ENCODE assay signal across 11 mouse cellular contexts in genomic region chr14:73303193-73303592, GRCm38 (mm10). TPM values are rescaled to one million over a fixed set of nuclear protein-coding genes. Genes with fewer than 3 reads are reported as not detected.
DNase-seq lines count a peak whose midpoint lies in the region; ATAC-seq and TF ChIP-seq lines count a peak whose summit lies in the region.
"Had no signal": no experiment of that assay in that cellular context is flagged by ENCODE, and none has a peak within 500 bp of the region (broad histone marks: within the 10 kb centered on the region; RNA-seq: fewer than 3 reads in every experiment).

No protein-coding gene starts in this region.

- dilution Hi-C loops in CH12.LX (cut with MboI; ENCODE audit: extremely low pct_ligation_motif_present, extremely low pct_unique_long_range_greater_than_20kb, low sequenced_read_pairs): no loop called here

- H3K27ac ChIP-seq in hindbrain, embryonic 14.5 days: no peak overlapping the region
- H3K27ac ChIP-seq in hindbrain, embryonic 16.5 days (ENCODE audit: low read depth, low read length): no peak overlapping the region
- H3K27ac ChIP-seq in CH12.LX (ENCODE audit: insufficient read depth, low read depth): no peak overlapping the region
- H3K27ac ChIP-seq in hindbrain, embryonic 10.5 days: no peak overlapping the region
- H3K27ac ChIP-seq: embryonic facial prominence, embryonic 13.5 days; limb, embryonic 13.5 days; stomach, embryonic 15.5 days had no signal

- no peaks in the 10 kb centered on the region; the same call in 1 of the 2 replicates for H3K79me2 ChIP-seq in CH12.LX (replicated peaks; ENCODE audit: control insufficient read depth, extremely low read depth, insufficient read depth, poor library complexity, severe bottlenecking)

- TF ChIP-seq RAD21 in CH12.LX (IDR thresholded peaks at IDR 0.05; ENCODE audit: low read depth, low read length): peak; percentile 94

- no peaks in the 10 kb centered on the region for H3K4me1 ChIP-seq in hindbrain, embryonic 14.5 days (replicated peaks; ENCODE audit: control insufficient read depth, insufficient read depth, low read length)
- H3K4me1 ChIP-seq in hindbrain, embryonic 16.5 days (ENCODE audit: control insufficient read depth, insufficient read depth, low read depth, low read length): no peaks in the 10 kb centered on the region
- H3K4me1 ChIP-seq in CH12.LX (ENCODE audit: control insufficient read depth in 1 of 2, insufficient read depth in 2 of 2): peaks cover 0 to 5% of the 10 kb centered on the region in 2 experiments; a peak in 1 of 4 replicates
- H3K4me1 ChIP-seq in hindbrain, embryonic 10.5 days (replicated peaks): no peaks in the 10 kb centered on the region
- H3K4me1 ChIP-seq: embryonic facial prominence, embryonic 13.5 days; limb, embryonic 13.5 days; stomach, embryonic 15.5 days had no signal

- TF ChIP-seq POLR2A in CH12.LX (IDR thresholded peaks at IDR 0.05; ENCODE audit: low read depth, low read length): no peak

- 49% methylated on average over 3 of the region's 3 CpGs for WGBS in hindbrain, embryonic 14.5 days
- 36% methylated on average over 3 of the region's 3 CpGs for WGBS in hindbrain, embryonic 16.5 days
- 51% methylated on average over 3 of the region's 3 CpGs for WGBS in hindbrain, embryonic 10.5 days

- H3K36me3 ChIP-seq in hindbrain, embryonic 14.5 days (replicated peaks; ENCODE audit: control insufficient read depth, insufficient read depth): no peaks in the 10 kb centered on the region
- H3K36me3 ChIP-seq in hindbrain, embryonic 16.5 days (ENCODE audit: control insufficient read depth, insufficient read depth, low read length): no peaks in the 10 kb centered on the region
- H3K36me3 ChIP-seq in CH12.LX (replicated peaks in 1 of 2; ENCODE audit: control insufficient read depth in 1 of 2, insufficient read depth in 1 of 2, low read length in 1 of 2): peaks cover 0 to 2% of the 10 kb centered on the region in 2 experiments
- no peaks in the 10 kb centered on the region for H3K36me3 ChIP-seq in hindbrain, embryonic 10.5 days
- H3K36me3 ChIP-seq: embryonic facial prominence, embryonic 13.5 days; limb, embryonic 13.5 days; stomach, embryonic 15.5 days had no signal

- no peak overlapping the region for H3K4me3 ChIP-seq in hindbrain, embryonic 14.5 days (replicated peaks; ENCODE audit: low read length)
- H3K4me3 ChIP-seq in hindbrain, embryonic 16.5 days (ENCODE audit: low read length): no peak overlapping the region
- no peak overlapping the region for H3K4me3 ChIP-seq in CH12.LX (replicated peaks in 1 of 3; ENCODE audit: low read depth in 2 of 3, low read length in 2 of 3, poor library complexity in 1 of 3)
- H3K4me3 ChIP-seq in hindbrain, embryonic 10.5 days: no peak overlapping the region
- H3K4me3 ChIP-seq: embryonic facial prominence, embryonic 13.5 days; limb, embryonic 13.5 days; stomach, embryonic 15.5 days had no signal

- no peaks in the 10 kb centered on the region for H3K27me3 ChIP-seq in hindbrain, embryonic 14.5 days (ENCODE audit: control insufficient read depth, insufficient read depth, low read length)
- H3K27me3 ChIP-seq in hindbrain, embryonic 16.5 days (replicated peaks; ENCODE audit: control insufficient read depth, insufficient read depth, low read length): no peaks in the 10 kb centered on the region
- no peaks in the 10 kb centered on the region for H3K27me3 ChIP-seq in CH12.LX (replicated peaks)
- no peaks in the 10 kb centered on the region for H3K27me3 ChIP-seq in hindbrain, embryonic 10.5 days (ENCODE audit: insufficient read depth, poor library complexity, severe bottlenecking)
- H3K27me3 ChIP-seq: embryonic facial prominence, embryonic 13.5 days; limb, embryonic 13.5 days; stomach, embryonic 15.5 days had no signal

- peak; percentile 83 for DNase-seq in hindbrain, embryonic 14.5 days (ENCODE audit: low spot score)
- DNase-seq in 3134 (ENCODE audit: extremely low read depth, insufficient read length, low spot score) (peak; percentile 13), CH12.LX (ENCODE audit: extremely low read depth) (peak; percentile 64)
- DNase-seq in cerebellum, postnatal 14 days: peak; percentile 65 to 70
- peak; percentile 38 to 81 for DNase-seq in layer of hippocampus, adult 18-20 months (ENCODE audit: low spot score in 2 of 2)
- DNase-seq in retina, embryonic 14.5 days (ENCODE audit: low spot score): peak; percentile 79
- no peak for DNase-seq in hindbrain, embryonic 10.5 days (ENCODE audit: low spot score)

- no peak overlapping the region for H3K4me2 ChIP-seq in hindbrain, embryonic 14.5 days (replicated peaks)
- H3K4me2 ChIP-seq in hindbrain, embryonic 16.5 days (ENCODE audit: low read length): no peak overlapping the region
- no peak overlapping the region for H3K4me2 ChIP-seq in CH12.LX (ENCODE audit: insufficient read depth, low read depth, poor library complexity, severe bottlenecking)
- H3K4me2 ChIP-seq: embryonic facial prominence, embryonic 13.5 days; limb, embryonic 13.5 days; stomach, embryonic 15.5 days had no signal

- no peaks in the 10 kb centered on the region for H3K9me3 ChIP-seq in hindbrain, embryonic 14.5 days (ENCODE audit: control insufficient read depth, low read length)
- H3K9me3 ChIP-seq in hindbrain, embryonic 16.5 days (ENCODE audit: control insufficient read depth, low read length): no peaks in the 10 kb centered on the region
- H3K9me3 ChIP-seq in CH12.LX (replicated peaks; ENCODE audit: low read length): no peaks in the 10 kb centered on the region
- no peaks in the 10 kb centered on the region for H3K9me3 ChIP-seq in hindbrain, embryonic 10.5 days
- H3K9me3 ChIP-seq: embryonic facial prominence, embryonic 13.5 days; limb, embryonic 13.5 days; stomach, embryonic 15.5 days had no signal

- TF ChIP-seq CTCF in CH12.LX (conservative IDR thresholded peaks at IDR 0.05 in 1 of 2, IDR thresholded peaks at IDR 0.05 in 1 of 2; ENCODE audit: low read depth in 2 of 2, low read length in 2 of 2): peak; percentile 75 to 94

- no peak for TF ChIP-seq EP300 in CH12.LX (IDR thresholded peaks at IDR 0.05; ENCODE audit: low read length)

- ATAC-seq in hindbrain, embryonic 14.5 days (ENCODE audit: low FRiP score): no peak
- ATAC-seq in hindbrain, embryonic 16.5 days: no peak

- H3K9ac ChIP-seq in hindbrain, embryonic 14.5 days: no peak overlapping the region
- H3K9ac ChIP-seq in hindbrain, embryonic 16.5 days (ENCODE audit: low read depth, low read length): no peak overlapping the region
- H3K9ac ChIP-seq in CH12.LX (ENCODE audit: insufficient read depth, low read depth): no peak overlapping the region
- H3K9ac ChIP-seq: embryonic facial prominence, embryonic 13.5 days; limb, embryonic 13.5 days; stomach, embryonic 15.5 days had no signal

- in situ Hi-C loops in CH12.LX (cut with MboI; ENCODE audit: low pct_ligation_motif_present, low pct_unique_long_range_greater_than_20kb, low sequenced_read_pairs): loop anchor here (10.0 kb wide), 1 partner anchor 478 kb away; no protein-coding TSS in a partner anchor

TF ChIP-seq in CH12.LX, 34 proteins besides CTCF, POLR2A, EP300 and RAD21:
- TF ChIP-seq MAFK (IDR thresholded peaks at IDR 0.05; ENCODE audit: insufficient replicate concordance, low read length) (no peak), ZC3H11A (IDR thresholded peaks at IDR 0.05; ENCODE audit: low read depth, low read length) (peak; percentile 84), BHLHE40 (IDR thresholded peaks at IDR 0.05; ENCODE audit: low read depth, low read length) (no peak), SIN3A (IDR thresholded peaks at IDR 0.05; ENCODE audit: low read length) (peak; percentile 57; the same call in 1 of the 2 replicates), MXI1 (IDR thresholded peaks at IDR 0.05; ENCODE audit: low read depth, low read length) (no peak), SMC3 (IDR thresholded peaks at IDR 0.05; ENCODE audit: low read depth, low read length) (peak; percentile 95), JUND (conservative IDR thresholded peaks at IDR 0.05; ENCODE audit: low read depth, low read length) (peak; percentile 26; the same call in 1 of the 2 replicates), ZNF384 (IDR thresholded peaks at IDR 0.05; ENCODE audit: low read depth, low read length) (peak; percentile 85)

RNA-seq across cellular contexts. Expression of gene Rb1, which starts 22.4 kb away (rescaled TPM):
- polyA plus RNA-seq in hindbrain, embryonic 14.5 days (2014; fragmentation: Nextera tagmentation; extraction: Ambion mirVana): 29.2 and 32.2 TPM in 2 replicates
- polyA plus RNA-seq in hindbrain, embryonic 16.5 days (2015; fragmentation: Nextera tagmentation; extraction: Ambion mirVana): 20.4 and 22.3 TPM in 2 replicates
- 10.7 and 15.2 TPM in 2 replicates for total RNA-seq in CH12.LX (2012; rRNA removed)
- total RNA-seq in CH12.LX (2014; rRNA removed): 16.7 and 19.3 TPM in 2 replicates
- 13.6 TPM in 2 replicates for polyA plus RNA-seq in CH12.LX (2012; ENCODE audit: insufficient read length, low read depth)
- total RNA-seq in layer of hippocampus, adult 18-20 months (2021): 10 to 100 TPM; 32.8 to 37.1 TPM
- polyA plus RNA-seq in hindbrain, embryonic 10.5 days (2016; fragmentation: Nextera tagmentation; extraction: Ambion mirVana): 24.2 and 27.1 TPM in 2 replicates
